Mouse (Mus musculus): ENCODE results near the gene Ncmap.
"Not testable (repeated sequence)": the region's sequence is repeated elsewhere in the genome, so short reads cannot be mapped to it uniquely, and the experiment has no call there.

Gene Ncmap

DNA sequence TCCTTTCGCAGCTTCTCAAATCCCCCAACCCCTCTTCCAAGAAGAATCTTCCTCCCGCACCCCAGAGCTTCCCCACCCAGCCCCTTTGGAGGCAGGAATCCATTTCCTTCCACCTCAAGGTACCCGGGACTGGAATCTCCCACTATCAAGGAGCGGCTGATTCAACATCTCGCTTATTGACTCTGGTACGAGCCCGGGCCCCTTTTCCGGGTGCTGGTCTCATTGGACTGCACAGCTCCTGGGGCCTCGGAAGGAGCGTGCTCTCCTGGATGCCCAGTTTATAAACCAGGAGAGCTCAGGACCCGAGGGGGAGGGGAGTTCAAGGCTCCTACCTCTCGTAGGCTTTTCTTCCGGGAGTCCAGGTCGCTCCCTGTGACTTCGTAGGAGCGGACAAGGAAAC, 476 bp downstream of the Ncmap start:
- DNase-seq (ENCODE audit: low spot score): no peak

DNA sequence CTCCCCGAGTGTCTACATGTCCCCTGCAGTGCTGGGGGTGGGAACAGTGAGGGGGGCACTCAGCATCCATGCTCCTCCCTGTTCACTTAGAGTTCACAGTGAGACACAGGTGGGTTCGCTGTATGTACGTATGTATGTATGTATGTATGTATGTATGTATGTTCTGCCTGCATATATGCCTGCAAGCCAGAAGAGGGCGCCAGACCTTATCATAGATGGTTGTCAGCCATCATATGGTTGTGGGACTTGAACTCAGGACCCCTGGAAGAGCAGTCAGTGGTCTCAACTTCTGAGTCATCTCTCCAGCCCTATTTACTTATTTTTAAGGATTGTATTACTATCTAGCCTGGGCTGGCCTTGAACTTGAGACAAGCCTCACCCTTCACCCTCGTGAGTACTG, 1.7 kb downstream of the Ncmap start:
- DNase-seq (ENCODE audit: low spot score): no peak

DNA sequence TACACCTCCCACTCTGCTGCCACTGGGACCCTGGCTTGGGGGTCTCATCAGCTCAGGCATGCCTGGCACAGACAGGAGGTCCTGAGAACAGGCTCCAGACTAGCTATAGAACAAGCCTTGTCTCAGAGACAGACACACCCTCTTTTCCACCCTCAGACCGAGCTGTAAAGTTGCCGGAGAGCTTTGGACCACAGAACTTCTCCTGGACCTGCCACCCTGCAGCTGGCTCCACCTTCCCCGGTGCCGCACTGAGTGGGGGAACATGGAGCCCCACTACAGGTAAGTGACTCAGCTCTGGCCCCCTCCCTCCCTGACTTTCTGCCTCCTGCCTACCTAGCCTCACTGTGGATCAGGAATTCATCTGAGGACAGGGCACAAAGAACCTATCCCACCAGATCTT, 2.7 kb downstream of the Ncmap start:
- no peak for DNase-seq (ENCODE audit: low spot score)

DNA sequence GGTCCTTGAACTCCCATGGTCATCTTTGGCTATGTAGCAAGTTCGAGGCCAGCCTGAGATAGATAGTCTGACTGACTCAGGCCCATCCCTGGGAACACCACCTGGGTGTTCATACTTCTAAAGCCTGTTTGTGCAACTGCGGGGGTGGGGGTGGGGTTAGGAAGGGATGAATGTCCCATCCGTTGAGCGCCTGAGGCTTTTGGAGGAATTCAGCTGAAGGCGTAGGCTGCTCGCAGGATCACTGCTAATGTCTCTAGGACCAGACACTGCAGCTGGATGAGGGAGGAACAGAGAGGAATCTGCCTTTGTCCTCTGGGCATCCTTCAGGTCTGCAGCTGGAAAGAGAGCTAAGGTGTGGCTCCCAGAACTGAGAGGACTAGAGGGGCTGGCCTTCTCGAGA, 3.4 kb downstream of the Ncmap start:
- no peak for DNase-seq (ENCODE audit: low spot score)

DNA sequence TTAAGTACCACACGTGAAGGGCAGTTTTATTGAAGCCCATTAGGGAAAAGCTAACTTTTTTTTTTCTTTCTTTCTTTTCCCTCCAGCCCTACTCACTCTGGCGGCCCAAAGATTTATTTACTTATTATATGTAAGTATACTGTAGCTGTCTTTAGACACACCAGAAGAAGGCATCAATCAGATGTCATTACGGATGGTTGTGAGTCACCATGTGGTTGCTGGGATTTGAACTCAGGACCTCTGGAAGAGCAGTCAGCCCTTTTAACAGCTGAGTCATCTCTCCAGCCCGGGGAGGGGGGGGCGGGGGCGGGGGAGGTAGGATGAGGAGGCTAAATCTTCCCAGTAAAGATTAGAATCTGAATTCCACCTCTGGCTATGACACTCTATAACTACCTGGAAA, 4.6 kb downstream of the Ncmap start:
- no peak for DNase-seq (ENCODE audit: low spot score)

DNA sequence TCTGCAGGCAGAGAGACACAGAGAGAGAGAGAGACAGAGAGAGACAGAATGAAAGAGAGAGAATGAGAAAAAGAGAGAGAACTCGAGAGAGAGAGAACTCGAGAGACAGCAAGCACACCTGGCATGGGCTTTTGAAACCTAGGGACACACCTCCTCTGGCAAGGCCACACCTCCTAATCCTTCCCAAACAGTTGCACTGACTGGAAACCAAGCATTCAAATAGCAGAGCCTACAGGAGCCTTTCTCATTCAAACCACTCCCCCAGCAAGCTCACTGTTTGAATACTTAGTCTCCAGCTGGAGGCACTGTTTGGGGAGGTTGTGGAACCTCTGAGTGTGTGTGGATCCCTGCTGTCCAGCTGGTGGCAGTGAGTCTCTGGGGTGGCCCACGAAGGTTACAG, 5.2 kb downstream of the Ncmap start:
- DNase-seq (ENCODE audit: low spot score): no peak

DNA sequence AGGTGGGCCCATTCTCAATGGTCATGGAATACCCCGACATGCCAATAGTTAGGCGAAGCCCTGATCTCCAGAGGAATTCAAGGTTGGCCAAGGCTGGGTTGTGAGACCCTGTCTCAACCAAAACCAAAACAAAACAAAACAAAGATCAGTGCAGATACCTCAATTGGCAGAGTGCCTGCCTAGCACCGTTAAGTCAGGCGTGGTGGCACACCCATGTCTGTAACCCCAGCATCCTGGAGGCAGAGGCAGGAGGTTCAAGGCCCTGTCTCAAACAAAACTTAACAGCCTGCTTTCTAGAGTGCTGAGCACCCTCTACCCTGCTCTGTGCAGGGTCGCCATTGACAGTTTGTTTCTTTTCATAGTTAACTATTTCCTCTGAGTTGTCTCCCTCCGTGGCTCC, 7.0 kb downstream of the Ncmap start:
- no peak for DNase-seq (ENCODE audit: low spot score)

DNA sequence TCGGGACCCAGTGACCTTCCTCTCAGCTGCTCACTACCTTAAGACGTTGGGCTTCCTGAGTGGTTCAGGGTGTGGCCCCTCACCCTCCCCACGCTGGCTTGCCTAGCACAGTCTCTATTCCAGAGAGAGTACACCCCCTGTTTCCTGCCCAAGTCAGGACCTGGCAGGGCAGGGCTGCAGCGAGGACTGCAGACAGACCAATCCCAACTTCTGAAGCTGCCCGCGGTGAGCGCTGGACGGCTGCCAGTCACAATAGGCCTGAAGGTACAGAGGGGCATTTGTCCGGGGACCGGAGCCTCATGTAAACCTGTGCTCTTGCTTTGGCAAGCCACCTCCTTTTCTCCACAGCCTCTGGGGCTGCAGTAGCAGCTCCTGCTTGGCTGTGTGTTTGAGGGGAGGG, 12.4 kb downstream of the Ncmap start:
- no peak for DNase-seq (ENCODE audit: low spot score)

DNA sequence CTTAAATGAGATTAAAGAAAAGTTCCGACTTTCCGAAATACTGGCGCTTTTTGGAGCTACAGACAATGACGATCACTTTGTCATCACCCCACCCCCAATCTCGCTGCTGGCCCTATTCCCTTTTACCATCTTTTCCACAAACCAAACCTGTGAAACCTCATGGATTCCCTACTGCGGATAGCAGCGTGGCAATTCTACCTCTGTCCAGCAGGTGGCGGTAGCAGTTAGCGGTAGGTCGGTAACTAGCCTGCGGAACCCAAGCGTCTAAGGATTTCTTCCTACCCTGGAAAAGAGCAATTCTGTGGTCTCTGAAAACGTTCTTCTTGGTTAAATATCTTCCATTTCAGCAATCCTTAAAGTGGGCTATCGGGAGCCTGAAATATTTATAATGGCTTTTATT, 15.7 kb downstream of the Ncmap start:
- DNase-seq (ENCODE audit: low spot score): no peak

DNA sequence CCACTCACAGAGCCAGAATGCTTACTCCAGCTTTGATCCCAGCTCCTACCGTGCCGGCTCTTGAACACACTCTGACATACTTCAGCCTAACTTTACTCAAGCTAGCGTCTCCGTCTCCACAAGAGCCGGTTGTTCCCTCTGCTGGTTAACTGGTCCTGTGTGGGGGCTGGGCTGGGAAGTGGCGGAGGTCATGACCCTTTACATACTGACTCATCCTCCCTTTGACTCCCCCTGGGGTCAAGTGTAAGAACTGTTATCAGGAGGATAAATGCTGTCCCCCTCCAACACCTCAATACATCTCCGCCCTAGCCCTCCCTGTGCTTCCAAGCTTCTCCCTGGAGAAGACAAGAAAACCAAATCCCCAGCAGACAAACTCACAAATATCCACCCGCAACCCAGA, 16.7 kb downstream of the Ncmap start:
- DNase-seq (ENCODE audit: low spot score): no peak

DNA sequence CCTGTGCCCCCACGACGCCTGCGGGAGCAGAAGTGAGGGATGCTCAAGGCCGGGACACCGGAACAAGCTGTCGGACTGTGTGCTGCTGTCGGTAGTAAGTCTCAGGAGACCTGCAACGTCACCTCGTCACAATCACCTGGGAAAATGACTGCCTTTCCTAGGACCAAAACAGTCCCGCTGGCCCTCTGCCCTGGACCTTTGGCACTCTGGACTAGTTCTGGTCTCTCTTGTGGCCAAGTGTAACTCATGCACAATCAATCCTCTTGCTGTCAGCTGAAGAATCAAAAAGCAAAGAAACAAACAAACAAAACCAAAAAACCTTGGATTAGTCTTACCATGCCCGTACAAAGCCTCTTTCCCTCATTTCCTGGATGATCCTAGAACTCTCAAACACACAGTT, 20.8 kb downstream of the Ncmap start:
- DNase-seq (ENCODE audit: low spot score): no peak

DNA sequence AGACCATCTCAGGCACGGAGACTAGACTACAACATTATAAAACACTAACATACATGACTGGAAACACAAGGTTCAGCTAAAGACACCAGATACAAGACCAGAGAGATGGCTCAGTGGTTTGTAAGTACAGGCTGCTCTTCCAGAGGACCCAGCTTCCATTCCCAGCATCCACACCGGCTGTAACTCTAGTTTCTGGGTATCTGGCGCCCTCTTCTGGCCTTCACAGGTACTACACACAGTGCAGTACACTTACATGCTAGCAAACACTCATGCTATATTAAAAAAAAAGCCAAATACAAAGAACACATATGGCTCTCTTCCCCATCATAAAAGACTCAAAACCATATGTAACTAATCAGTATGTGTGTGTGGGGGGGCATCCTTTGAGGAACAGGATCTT, 22.6 kb downstream of the Ncmap start:
- no peak for DNase-seq (ENCODE audit: low spot score)

DNA sequence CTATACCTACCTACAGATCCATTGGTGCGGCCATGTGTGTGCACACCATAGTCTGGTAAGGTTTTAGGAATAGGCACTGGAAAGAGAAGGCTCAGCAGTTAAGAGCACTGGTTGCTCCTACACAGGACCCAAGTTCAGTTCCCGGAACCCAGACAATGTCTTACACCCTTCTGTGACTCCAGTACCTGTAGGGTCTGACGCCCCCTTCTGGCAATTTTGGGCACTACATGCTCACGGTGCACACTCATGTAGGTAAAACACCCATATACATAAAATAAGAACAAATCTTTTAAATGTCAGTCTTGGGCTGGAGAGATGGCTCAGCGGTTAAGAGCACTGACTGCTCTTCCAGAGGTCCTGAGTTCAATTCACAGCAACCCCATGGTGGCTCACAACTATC, 24.7 kb downstream of the Ncmap start:
- no peak for DNase-seq (ENCODE audit: low spot score)

DNA sequence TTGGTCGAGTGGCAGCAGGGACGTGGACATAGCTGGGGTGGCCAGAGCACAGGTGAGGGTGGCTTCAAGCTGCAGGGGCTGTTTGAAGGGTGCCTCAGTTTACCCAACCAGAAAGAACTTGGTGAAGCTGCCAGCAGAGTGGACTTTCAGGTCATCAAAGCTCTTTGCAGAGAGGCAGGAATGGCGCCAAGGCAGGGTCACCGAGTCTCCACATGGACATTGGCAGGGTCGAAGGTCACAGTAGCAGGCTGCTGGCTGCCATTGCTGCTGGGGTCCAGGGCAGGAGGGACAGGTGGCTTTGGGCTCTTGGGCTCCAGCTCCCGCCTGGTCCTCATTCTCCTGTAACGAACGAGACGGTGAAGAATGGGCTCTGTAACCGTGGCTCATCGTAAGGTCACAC, 27.7 kb downstream of the Ncmap start:
- no peak for DNase-seq (ENCODE audit: low spot score)

DNA sequence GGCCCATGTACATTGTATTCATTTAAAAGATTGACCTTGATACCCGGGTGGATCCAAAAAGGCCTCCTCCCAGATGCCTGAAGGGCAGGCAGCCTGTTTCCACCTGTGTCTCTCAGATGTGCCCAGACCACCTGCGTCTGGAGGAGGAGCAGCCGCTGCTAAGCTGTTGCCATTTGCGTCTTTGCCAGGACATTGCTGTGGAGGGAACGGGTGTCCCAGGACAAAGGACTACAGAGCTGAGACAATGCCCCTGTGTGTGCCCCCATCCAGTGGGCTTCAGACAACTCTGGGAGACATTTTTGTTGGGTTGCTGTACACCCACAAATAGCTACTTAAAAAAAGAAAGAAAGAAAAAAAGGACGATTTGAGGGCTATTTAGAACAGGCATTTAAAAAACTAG, 35.2 kb downstream of the Ncmap start:
- DNase-seq (ENCODE audit: low spot score): no peak

DNA sequence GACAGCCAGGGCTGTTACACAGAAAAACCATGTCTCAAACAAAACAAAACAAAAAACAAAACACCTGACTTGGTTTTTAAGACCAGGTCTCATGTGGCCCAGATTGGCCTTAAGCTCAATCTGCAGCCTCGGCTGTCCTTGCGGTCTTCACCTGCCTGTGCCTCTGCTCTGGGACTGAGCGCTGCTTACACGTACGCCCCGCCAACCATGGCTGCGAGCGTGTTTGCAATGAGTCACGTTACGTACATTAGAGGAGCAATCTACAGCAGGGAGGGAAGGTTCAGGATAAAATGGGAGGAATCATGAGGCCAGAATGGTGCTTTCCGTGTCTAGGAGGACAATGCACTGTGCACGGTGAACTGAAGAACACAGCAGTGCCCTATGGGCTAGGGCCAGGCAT, 36.3 kb downstream of the Ncmap start:
- no peak for DNase-seq (ENCODE audit: low spot score)

DNA sequence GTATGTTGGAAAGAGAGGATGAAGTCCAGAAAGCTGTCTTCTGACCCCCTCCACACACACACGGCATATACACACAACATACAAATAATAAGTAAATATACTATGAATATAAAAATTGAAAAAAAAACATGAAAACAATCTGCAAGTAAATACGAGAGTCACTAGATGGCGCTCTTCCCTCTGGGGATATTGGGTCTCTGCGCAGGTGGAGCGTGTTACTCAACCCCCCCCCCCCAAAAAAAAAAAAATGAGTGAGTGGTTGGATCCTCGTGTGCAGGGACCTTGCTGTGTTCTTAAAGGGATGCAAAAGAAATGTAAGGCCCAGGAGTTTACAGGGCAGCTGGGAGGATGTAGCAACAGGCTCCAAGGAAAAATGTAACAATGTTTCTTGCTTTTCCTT, 39.3 kb downstream of the Ncmap start:
- DNase-seq (ENCODE audit: low spot score): no peak

DNA sequence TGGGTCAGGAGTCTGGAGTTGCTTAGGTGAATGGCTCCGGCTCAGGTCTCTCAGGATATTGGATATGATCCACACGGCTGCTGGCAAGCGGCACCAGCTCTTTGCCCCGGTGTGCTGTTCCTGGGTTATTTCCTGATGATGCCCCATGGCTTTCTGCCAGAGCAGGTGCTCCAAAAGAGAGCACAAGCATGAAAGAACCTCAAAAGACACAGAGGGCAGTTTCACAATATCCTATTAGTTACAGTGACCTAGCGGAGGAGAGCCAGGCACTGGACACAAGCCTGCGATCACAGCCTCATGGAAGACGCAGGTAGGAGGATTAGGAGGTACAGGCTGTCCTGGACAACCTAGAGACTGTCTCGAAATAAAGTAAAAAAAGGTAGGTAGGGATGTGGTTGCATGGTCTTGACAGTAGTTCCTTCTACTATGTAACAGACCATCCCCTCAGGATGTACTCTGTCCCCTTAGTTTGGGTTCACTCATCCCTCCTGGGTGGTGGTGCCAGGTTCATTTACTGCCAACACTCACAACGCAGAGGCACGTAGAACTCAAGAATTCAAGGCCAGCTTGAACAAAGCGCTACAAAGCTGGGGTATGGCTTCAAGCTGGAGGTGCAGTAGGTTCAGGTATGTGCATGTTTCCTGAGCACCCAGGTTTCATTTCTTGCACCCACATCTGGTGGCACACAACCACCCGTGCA, 40.7 kb downstream of the Ncmap start:
- DNase-seq (ENCODE audit: low spot score): no peak

DNA sequence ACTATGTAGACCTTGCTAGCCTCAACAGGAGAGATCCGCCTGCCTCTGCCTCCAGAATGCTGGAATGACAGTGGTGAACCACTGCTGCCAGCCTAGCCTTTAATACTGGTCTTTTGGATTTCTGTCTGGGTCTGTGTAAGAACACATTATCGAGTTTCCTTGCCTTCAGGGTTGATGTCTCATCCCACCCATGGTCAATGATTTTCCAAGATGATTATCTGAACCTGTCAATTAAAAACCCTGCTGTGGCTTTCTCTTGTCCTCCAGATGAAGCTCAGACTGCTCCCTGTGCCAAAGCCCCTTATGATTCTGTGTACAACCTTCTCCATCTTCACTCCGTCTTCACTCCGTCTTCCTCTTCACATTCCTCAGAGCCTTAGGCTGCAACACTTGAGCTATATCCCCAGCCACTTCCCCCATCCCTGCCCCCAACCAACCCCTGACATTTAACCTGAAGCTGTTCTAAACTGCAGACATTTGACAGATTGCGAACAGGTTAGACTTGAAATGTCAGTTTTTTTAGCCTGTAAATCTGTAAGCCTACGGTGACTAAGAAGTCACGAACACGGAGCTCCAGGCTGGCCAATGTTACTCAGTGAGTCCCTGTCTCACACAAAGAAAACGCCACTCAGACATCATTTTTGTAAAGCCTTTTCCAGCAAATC, 42.0 kb downstream of the Ncmap start:
- DNase-seq (ENCODE audit: low spot score): no peak

DNA sequence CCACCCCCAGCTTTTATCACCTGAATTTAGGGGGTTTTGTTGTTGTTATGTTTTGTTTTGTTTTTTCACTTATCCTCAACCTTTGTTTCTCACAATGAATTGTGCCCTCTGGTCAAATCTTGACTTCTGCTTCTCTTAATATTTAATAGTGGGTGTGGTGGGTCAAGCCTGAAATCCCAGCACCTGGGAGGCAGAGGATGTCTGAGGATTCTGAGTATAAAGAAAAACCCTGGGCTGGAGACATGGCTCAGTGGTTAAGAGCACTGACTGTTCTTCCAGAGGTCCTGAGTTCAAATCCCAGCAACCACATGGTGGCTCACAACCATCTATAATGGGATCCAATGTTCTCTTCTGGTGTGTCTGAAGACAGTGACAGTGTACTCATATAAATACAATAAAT, 43.3 kb downstream of the Ncmap start:
- not testable (repeated sequence) for DNase-seq (ENCODE audit: low spot score)

DNA sequence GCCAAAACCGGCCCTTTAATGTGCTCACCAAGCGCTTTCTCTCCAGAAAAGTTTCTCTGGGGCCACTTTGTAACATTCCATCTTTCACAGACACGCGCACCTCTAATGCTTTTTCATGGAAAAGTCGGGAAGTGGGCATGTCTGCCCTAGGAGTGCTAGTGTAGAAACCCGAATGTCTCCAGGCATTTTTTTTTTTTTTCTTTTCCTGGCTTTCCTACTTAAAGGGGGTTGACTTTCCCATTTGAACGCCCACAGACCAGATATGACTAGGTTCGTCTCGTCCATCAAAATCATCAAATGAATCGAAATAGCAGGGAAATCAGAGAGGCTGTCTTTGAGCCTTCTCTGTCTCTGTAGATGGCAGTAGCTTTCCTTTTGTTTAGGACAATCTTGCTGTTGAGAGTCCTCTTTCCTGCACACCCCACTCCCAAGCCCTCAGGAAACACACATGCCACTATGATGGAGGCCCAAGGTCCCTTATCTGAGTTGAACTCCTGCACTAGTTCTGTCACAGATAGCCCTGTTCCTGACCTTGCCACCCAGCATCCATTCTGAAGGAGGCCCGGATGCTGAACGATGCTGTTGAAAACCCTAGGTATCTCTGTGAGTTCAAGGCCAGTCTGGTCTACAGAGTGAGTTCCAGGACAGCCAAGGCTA, 44.1 kb downstream of the Ncmap start:
- no peak for DNase-seq (ENCODE audit: low spot score)

DNA sequence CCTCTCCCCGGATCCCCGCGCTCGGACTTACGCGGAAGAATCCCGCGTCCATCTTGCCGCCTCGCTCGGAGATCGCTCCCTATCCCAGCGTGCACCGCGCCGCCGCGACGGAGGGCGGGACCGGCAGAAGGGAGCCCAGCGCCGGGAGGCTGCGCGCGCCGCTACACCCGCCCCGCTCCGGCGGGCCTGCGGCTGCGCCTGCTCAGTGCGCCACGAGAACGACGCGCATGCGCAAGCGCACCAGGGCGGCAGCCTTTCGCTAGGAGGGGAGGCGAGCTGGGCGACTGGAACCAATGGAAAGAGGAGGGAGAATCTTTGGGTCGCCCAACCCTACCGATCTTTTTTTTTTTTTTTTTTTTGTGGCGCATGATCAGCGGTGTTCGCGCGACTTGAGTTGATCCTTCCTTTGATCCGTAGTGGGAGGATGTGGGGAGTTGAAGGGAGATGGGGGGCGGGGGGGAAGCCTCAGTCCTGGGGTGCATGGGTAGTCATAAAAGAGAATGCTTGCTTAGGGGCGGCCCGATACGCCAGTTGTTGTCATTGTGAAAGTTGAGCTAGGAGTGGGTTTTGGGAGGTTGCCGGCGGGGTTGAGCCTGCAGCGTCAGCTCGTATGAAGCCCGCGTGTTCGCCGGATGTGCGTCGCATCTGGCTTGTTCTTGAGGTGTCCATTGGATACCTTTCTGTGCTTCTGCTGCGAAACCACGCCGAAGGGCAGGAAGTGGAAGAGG, 44.8 kb downstream of the Ncmap start, which contains the start of gene Srrm1:
TSS of gene Srrm1 (minus strand) at position 256 of the 728 bp plus-strand sequence.
- peak; percentile 99 for DNase-seq (ENCODE audit: low spot score)
